Mouse (Mus musculus) brain, embryonic 14.5 days (tissue): Measurements from ENCODE around the gene Cd6.

Experiments used
- CTCF ChIP-seq: fragments of 200-500 bp; IDR thresholded peaks from 2 replicates; pipeline ENCODE4 v1.5.1; 2012; ENCODE audit warnings: inconsistent platforms, mild to moderate bottlenecking, moderate library complexity, borderline replicate concordance; ENCODE audit not compliant: insufficient read depth, insufficient read length; ENCODE audit errors: extremely low read depth
- POLR2A ChIP-seq: fragments of 200-500 bp; IDR thresholded peaks from 2 replicates; pipeline ENCODE4 v1.6.1; 2012; ENCODE audit warnings: mild to moderate bottlenecking, inconsistent platforms, borderline replicate concordance; ENCODE audit not compliant: poor library complexity, insufficient read depth, insufficient read length, severe bottlenecking; ENCODE audit errors: extremely low read depth

DNA sequence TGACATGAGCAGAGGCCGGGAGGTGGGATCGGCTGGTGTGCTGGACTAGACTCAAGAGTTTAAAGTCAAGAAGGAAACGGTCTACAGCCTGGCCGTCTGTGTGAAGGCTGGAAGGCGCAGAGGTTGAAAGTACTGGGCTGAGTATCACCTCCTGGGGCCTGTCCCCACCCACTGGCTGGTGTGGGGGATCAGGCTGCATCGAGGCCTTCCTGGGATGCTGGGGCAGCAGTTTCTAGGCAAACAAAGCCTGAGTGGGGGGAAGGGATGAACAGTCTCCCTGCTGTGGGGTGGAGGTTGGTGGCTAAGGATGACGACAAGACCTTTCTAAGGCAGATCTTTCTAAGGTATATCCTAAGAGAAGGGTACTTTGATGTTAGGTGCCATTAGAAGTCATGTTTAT lies 16.0 kb downstream of the Cd6 start:
- TF ChIP-seq POLR2A = no peak
- TF ChIP-seq CTCF = no peak
